ENCODE assay signal across 10 mouse cellular contexts in genomic region chr11:20571702-20572413, GRCm38 (mm10). TPM values are rescaled to one million over a fixed set of nuclear protein-coding genes. Genes with fewer than 3 reads are reported as not detected.
DNase-seq lines count a peak whose midpoint lies in the region; ATAC-seq and TF ChIP-seq lines count a peak whose summit lies in the region.
"Had no signal": no experiment of that assay in that cellular context is flagged by ENCODE, and none has a peak within 500 bp of the region (broad histone marks: within the 10 kb centered on the region; RNA-seq: fewer than 3 reads in every experiment).

No protein-coding gene starts in this region.

- H3K4me1 ChIP-seq in heart, adult 2 months (ENCODE audit: control insufficient read depth, insufficient read depth, low read length): no peaks in the 10 kb centered on the region
- H3K4me1 ChIP-seq in stomach, embryonic 14.5 days (ENCODE audit: control insufficient read depth, insufficient read depth, low read length): no peaks in the 10 kb centered on the region
- H3K4me1 ChIP-seq in midbrain, embryonic 14.5 days (ENCODE audit: control insufficient read depth, insufficient read depth, low read length): no peaks in the 10 kb centered on the region
- no peaks in the 10 kb centered on the region for H3K4me1 ChIP-seq in intestine, embryonic 15.5 days (replicated peaks)

- H3K27ac ChIP-seq in heart, adult 2 months: no peak overlapping the region
- H3K27ac ChIP-seq in stomach, embryonic 14.5 days (ENCODE audit: low read length): no peak overlapping the region
- no peak overlapping the region for H3K27ac ChIP-seq in midbrain, embryonic 14.5 days (replicated peaks; ENCODE audit: low read depth, low read length)
- no peak overlapping the region for H3K27ac ChIP-seq in intestine, embryonic 15.5 days
- H3K27ac ChIP-seq: macrophage had no signal

- ATAC-seq in stomach, embryonic 14.5 days (ENCODE audit: insufficient number of reproducible peaks, insufficient read depth, low FRiP score, low read depth): 0 out of 2 replicates have a peak, but pooled peaks have one; percentile 28
- ATAC-seq in midbrain, embryonic 14.5 days (ENCODE audit: low FRiP score, low TSS enrichment): no peak
- no peak for ATAC-seq in intestine, embryonic 15.5 days

- no peaks in the 10 kb centered on the region for H3K36me3 ChIP-seq in heart, adult 2 months (ENCODE audit: control insufficient read depth, insufficient read depth, low read length)
- no peaks in the 10 kb centered on the region for H3K36me3 ChIP-seq in stomach, embryonic 14.5 days (ENCODE audit: control insufficient read depth, insufficient read depth, low read length)
- no peaks in the 10 kb centered on the region for H3K36me3 ChIP-seq in midbrain, embryonic 14.5 days (ENCODE audit: control insufficient read depth, insufficient read depth, low read length)
- H3K36me3 ChIP-seq in intestine, embryonic 15.5 days: no peaks in the 10 kb centered on the region

- H3K79me2 ChIP-seq in heart, adult 2 months (replicated peaks; ENCODE audit: control insufficient read depth, insufficient read depth, low read length): no peaks in the 10 kb centered on the region; the same call in 1 of the 2 replicates

- TF ChIP-seq EP300 in heart, adult 2 months (IDR thresholded peaks at IDR 0.05; ENCODE audit: insufficient read depth, low read depth, low read length): no peak

- no peak overlapping the region for H3K9ac ChIP-seq in heart, adult 2 months (ENCODE audit: low read depth, low read length)
- no peak overlapping the region for H3K9ac ChIP-seq in stomach, embryonic 14.5 days (replicated peaks; ENCODE audit: low read depth, low read length)
- H3K9ac ChIP-seq in midbrain, embryonic 14.5 days (replicated peaks; ENCODE audit: low read length): no peak overlapping the region
- no peak overlapping the region for H3K9ac ChIP-seq in intestine, embryonic 15.5 days

- intact Hi-C loops in heart, adult 2 months (cut with DNase I): no loop called here

- TF ChIP-seq CTCF in heart, adult 2 months (IDR thresholded peaks at IDR 0.05): no peak

- H3K4me3 ChIP-seq in heart, adult 2 months: no peak overlapping the region
- no peak overlapping the region for H3K4me3 ChIP-seq in stomach, embryonic 14.5 days (ENCODE audit: low read depth, low read length)
- H3K4me3 ChIP-seq in midbrain, embryonic 14.5 days (replicated peaks; ENCODE audit: low read depth, low read length): no peak overlapping the region
- H3K4me3 ChIP-seq in intestine, embryonic 15.5 days (replicated peaks): no peak overlapping the region

- H3K9me3 ChIP-seq in stomach, embryonic 14.5 days (ENCODE audit: control insufficient read depth, low read depth, low read length): no peaks in the 10 kb centered on the region
- H3K9me3 ChIP-seq in midbrain, embryonic 14.5 days (ENCODE audit: control insufficient read depth, low read length): no peaks in the 10 kb centered on the region
- no peaks in the 10 kb centered on the region for H3K9me3 ChIP-seq in intestine, embryonic 15.5 days

- 63% methylated on average over 5 of the region's 5 CpGs for WGBS in heart, adult 2 months
- WGBS in stomach, embryonic 14.5 days: 54% methylated on average over 5 of the region's 5 CpGs
- 78% methylated on average over 5 of the region's 5 CpGs for WGBS in midbrain, embryonic 14.5 days
- 63% methylated on average over 5 of the region's 5 CpGs for WGBS in intestine, embryonic 15.5 days

- H3K27me3 ChIP-seq in heart, adult 2 months (ENCODE audit: control insufficient read depth, insufficient read depth, low read length): no peaks in the 10 kb centered on the region
- H3K27me3 ChIP-seq in stomach, embryonic 14.5 days (ENCODE audit: control insufficient read depth, insufficient read depth, low read length): no peaks in the 10 kb centered on the region
- H3K27me3 ChIP-seq in midbrain, embryonic 14.5 days (ENCODE audit: control insufficient read depth, insufficient read depth, low read length): no peaks in the 10 kb centered on the region
- H3K27me3 ChIP-seq in intestine, embryonic 15.5 days (replicated peaks): no peaks in the 10 kb centered on the region
- H3K27me3 ChIP-seq: CH12.LX had no signal

- DNase-seq in heart, adult 11 months: peak; percentile 39
- DNase-seq in heart, adult 2 months: no peak
- DNase-seq in urinary bladder, postnatal 14 days (ENCODE audit: low spot score): peak; percentile 50
- DNase-seq in urinary bladder, adult 2 months (ENCODE audit: low spot score): no peak
- peak; percentile 18 to 22 for DNase-seq in layer of hippocampus, postnatal 36 days
- no peak for DNase-seq in midbrain, embryonic 14.5 days

- no peak for TF ChIP-seq POLR2A in heart, adult 2 months (IDR thresholded peaks at IDR 0.05; ENCODE audit: insufficient read depth, low read depth, low read length)

- no peak overlapping the region for H3K4me2 ChIP-seq in stomach, embryonic 14.5 days (replicated peaks; ENCODE audit: low read depth, low read length)
- no peak overlapping the region for H3K4me2 ChIP-seq in midbrain, embryonic 14.5 days (ENCODE audit: low read length)
- no peak overlapping the region for H3K4me2 ChIP-seq in intestine, embryonic 15.5 days (replicated peaks)

RNA-seq across cellular contexts. Expression of gene Sertad2, which starts 28.8 kb away (rescaled TPM):
- total RNA-seq in heart, adult 2 months (2021): 10 to 100 TPM; 16.1 to 20.2 TPM
- 17.7 and 21.9 TPM in 2 replicates for polyA plus RNA-seq in heart, adult 2 months (2012; rRNA removed)
- polyA plus RNA-seq in urinary bladder, adult 2 months (2012; rRNA removed): 18.0 and 19.1 TPM in 2 replicates
- total RNA-seq in layer of hippocampus, postnatal 36 days (2021): 10 to 100 TPM; 21.3 to 22.2 TPM
- polyA plus RNA-seq in stomach, embryonic 14.5 days (2014; fragmentation: Nextera tagmentation; extraction: Ambion mirVana): 32.6 and 36.0 TPM in 2 replicates
- polyA plus RNA-seq in midbrain, embryonic 14.5 days (2014; fragmentation: Nextera tagmentation; extraction: Ambion mirVana): 22.3 and 29.8 TPM in 2 replicates
- 35.6 and 36.9 TPM in 2 replicates for polyA plus RNA-seq in intestine, embryonic 15.5 days (2015; fragmentation: Nextera tagmentation; extraction: Ambion mirVana)

Comparison
In these comparisons a context has a peak if more than half of its experiments do, and no peak if none do; other contexts are left out.
1. DNase-seq: peak in heart, adult 11 months (single experiment), urinary bladder, postnatal 14 days (single experiment) and layer of hippocampus, postnatal 36 days (2 of 2); none in heart, adult 2 months (0 of 2), urinary bladder, adult 2 months (single experiment) and midbrain, embryonic 14.5 days (single experiment).